Mouse (Mus musculus) kidney, embryonic 15.5 days (tissue): ENCODE results near the gene Lin28a. TPM values are rescaled to one million over a fixed set of nuclear protein-coding genes. Genes with fewer than 3 reads are reported as not detected.

Experiments used
- ATAC-seq: fragments of 200-750 bp; cut with Nextera tagmentation; replicated peaks from 2 replicates; pipeline ENCODE4 v1.8.0; 2017; ENCODE audit warnings: moderate TSS enrichment; ENCODE audit not compliant: low FRiP score
- H3K27ac ChIP-seq: fragments of 300-500 bp; sonication (generic); 2 replicates; pipeline ENCODE4 v1.5.1; 2015; ENCODE audit warnings: mild to moderate bottlenecking, inconsistent platforms
- H3K27me3 ChIP-seq: fragments of 300-500 bp; sonication (generic); 2 replicates; pipeline ENCODE4 v1.6.1; 2015; ENCODE audit warnings: inconsistent platforms
- H3K36me3 ChIP-seq: fragments of 300-500 bp; sonication (generic); 2 replicates; pipeline ENCODE4 v1.6.1; 2015; ENCODE audit warnings: inconsistent platforms
- H3K4me1 ChIP-seq: fragments of 300-500 bp; sonication (generic); 2 replicates; pipeline ENCODE4 v1.6.1; 2015; ENCODE audit warnings: inconsistent platforms
- H3K4me2 ChIP-seq: fragments of 300-500 bp; sonication (generic); 2 replicates; pipeline ENCODE4 v1.6.1; 2015; ENCODE audit warnings: moderate library complexity, mild to moderate bottlenecking, inconsistent platforms
- H3K4me3 ChIP-seq: fragments of 300-500 bp; sonication (generic); replicated peaks from 2 replicates; pipeline ENCODE4 v1.5.1; 2015; ENCODE audit warnings: mild to moderate bottlenecking, inconsistent platforms
- H3K9ac ChIP-seq: fragments of 300-500 bp; sonication (generic); 2 replicates; pipeline ENCODE4 v1.6.1; 2015; ENCODE audit warnings: mild to moderate bottlenecking, inconsistent platforms
- H3K9me3 ChIP-seq: fragments of 300-500 bp; sonication (generic); replicated peaks from 2 replicates; pipeline ENCODE4 v1.6.1; 2016; ENCODE audit warnings: inconsistent platforms
- WGBS: fragments of 180-500 bp; shearing (Covaris S2); methylation state at CpG from one replicate; pipeline ENCODE4 v1.1.7; 2015; ENCODE audit warnings: mixed read lengths; 5-methylcytosine and 5-hydroxymethylcytosine counted together
- polyA plus RNA-seq: library from polyadenylated mRNA; unstranded; fragments of >200 nt; fragmentation: Nextera tagmentation; extraction: Ambion mirVana; gene quantifications from 2 replicates; pipeline ENCODE4 v1.2.1, GENCODE M21; 2015

The Lin28a gene
- polyA plus RNA-seq = 0.17 and 0.18 TPM in 2 replicates

GRCm38 (mm10) chr4:134018779-134019145 is at the start of gene Lin28a:
TSS of gene Lin28a (minus strand) at chr4:134018841.
- no peak for ATAC-seq
- peaks cover 52% of the 10 kb centered on the region for H3K27me3 ChIP-seq

GRCm38 (mm10) chr4:134067833-134068544 is 49.3 kb upstream of the Lin28a start:
- 76% methylated on average over 7 of the region's 7 CpGs for WGBS
- ATAC-seq = no peak
- H3K4me2 ChIP-seq = no peak overlapping the region

More at GRCm38 (mm10) chr4:134018779-134019145, at the start of gene Lin28a:
- Histone ChIP-seq H3K9me3 (no peaks in the 10 kb centered on the region), H3K4me1 (peaks cover 42% of the 10 kb centered on the region), H3K27ac (no peak within 1 kb of the TSS), H3K9ac (no peak within 1 kb of the TSS), H3K4me3 (peak within 1 kb of the TSS; percentile 25), H3K36me3 (no peaks in the 10 kb centered on the region), H3K4me2 (peak within 1 kb of the TSS; percentile 54)
- under 1% methylated on average over 9 of the region's 9 CpGs for WGBS

DNA sequence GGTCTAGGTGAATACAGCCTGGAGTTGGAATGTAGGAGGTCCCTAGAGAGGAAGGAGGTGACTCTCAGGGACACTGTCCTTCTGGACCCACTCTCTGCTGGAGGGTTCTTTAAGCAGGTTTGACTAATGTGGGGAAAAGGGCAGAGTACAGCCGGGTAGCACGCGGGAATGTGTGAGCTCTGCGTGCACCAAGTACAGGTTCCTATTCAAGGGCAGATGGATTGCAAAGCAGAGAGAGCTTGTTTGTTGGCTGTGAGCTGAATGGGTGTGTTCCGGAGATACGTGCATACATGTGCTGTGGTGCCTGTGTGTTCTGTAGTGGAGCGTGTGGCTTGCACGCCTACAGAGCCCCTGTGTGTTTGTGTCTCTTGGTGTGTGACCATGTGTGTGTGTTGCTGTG is 48.7 kb upstream of the Lin28a start:
- H3K9ac ChIP-seq = no peak overlapping the region
- H3K27ac ChIP-seq = no peak overlapping the region
- peaks cover 8% of the 10 kb centered on the region for H3K4me1 ChIP-seq
- H3K27me3 ChIP-seq = peaks cover 29% of the 10 kb centered on the region
- no peaks in the 10 kb centered on the region for H3K9me3 ChIP-seq
- 89% methylated on average over 8 of the region's 8 CpGs for WGBS
- H3K4me3 ChIP-seq = no peak overlapping the region
- H3K4me2 ChIP-seq = no peak overlapping the region
- H3K36me3 ChIP-seq = no peaks in the 10 kb centered on the region
- ATAC-seq = no peak

More at GRCm38 (mm10) chr4:134067833-134068544, 49.3 kb upstream of the Lin28a start:
- peaks cover 7% of the 10 kb centered on the region for H3K4me1 ChIP-seq
- no peak overlapping the region for H3K9ac ChIP-seq
- no peaks in the 10 kb centered on the region for H3K9me3 ChIP-seq
- no peak overlapping the region for H3K27ac ChIP-seq
- H3K4me3 ChIP-seq = no peak overlapping the region
- H3K27me3 ChIP-seq = peaks cover 29% of the 10 kb centered on the region
- H3K36me3 ChIP-seq = no peaks in the 10 kb centered on the region

DNA sequence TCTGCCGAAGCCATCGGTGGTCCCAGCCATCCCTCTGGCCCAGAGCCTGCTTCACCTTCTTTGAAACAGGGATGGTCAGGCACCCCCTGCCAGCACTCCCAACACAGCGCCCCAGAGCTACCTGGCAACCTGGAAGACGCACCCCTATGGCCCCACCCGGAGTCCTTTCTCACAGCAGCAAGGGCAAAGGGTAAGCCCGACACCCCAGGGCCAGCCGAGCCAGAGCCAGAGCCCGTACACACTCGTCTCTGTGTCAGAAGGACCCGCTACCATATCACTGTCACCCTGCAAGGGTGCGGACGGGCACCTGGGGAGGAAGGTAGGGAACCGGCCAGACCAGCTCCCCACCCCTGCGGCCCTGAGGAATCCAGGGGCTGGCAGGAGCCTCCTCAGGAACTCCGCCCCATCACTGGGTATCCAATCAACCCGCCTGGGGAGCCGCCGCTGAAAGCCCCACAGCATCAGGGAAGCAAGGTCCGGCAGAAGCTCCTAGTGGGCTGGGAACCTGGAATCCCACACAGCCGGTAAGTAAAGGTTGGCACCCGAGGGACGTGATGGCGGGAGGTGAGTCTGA is 46.9 kb upstream of the Lin28a start:
- H3K4me1 ChIP-seq = peaks cover 10% of the 10 kb centered on the region
- H3K36me3 ChIP-seq = no peaks in the 10 kb centered on the region
- peak overlapping the region; percentile 34 for H3K4me2 ChIP-seq
- ATAC-seq = no peak
- no peaks in the 10 kb centered on the region for H3K9me3 ChIP-seq
- H3K4me3 ChIP-seq = peak overlapping the region; percentile 9; the same call in 1 of the 2 replicates
- H3K27me3 ChIP-seq = peaks cover 34% of the 10 kb centered on the region
- H3K9ac ChIP-seq = no peak overlapping the region
- H3K27ac ChIP-seq = no peak overlapping the region
- 18% methylated on average over 23 of the region's 23 CpGs for WGBS

GRCm38 (mm10) chr4:134062561-134062960 is 43.9 kb upstream of the Lin28a start:
- Histone ChIP-seq H3K27me3 (peaks cover 34% of the 10 kb centered on the region), H3K9me3 (no peaks in the 10 kb centered on the region), H3K9ac (no peak overlapping the region), H3K4me2 (no peak overlapping the region), H3K4me3 (no peak overlapping the region), H3K36me3 (no peaks in the 10 kb centered on the region), H3K4me1 (peaks cover 16% of the 10 kb centered on the region), H3K27ac (no peak overlapping the region)
- no peak for ATAC-seq
- 62% methylated on average over 8 of the region's 8 CpGs for WGBS

DNA sequence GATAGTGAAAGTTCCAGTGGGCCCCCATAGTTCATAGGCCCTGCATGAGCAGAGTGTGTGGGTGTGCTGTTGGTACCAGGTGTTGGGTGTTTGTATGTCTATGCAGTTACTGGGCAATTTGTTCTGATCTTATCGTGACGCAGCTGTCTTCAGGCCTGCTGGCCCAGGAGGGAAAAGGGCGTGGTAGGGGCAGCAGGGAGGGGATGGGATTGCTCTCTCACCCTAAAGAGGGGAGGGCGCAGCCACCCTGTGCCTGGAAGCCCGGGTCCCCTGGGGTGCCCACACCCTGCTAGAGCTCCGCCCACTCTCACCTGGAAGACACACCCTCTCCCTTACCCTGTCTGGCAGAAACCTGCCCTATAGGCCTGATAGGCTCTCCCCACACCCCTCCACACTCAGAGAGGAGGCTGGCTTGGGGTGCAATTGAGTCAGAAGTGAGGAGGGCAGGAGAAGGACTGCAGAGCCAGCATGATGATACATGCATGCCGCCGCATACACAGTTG is 43.4 kb upstream of the Lin28a start:
- Histone ChIP-seq H3K9ac (no peak overlapping the region), H3K36me3 (no peaks in the 10 kb centered on the region), H3K9me3 (no peaks in the 10 kb centered on the region), H3K4me3 (no peak overlapping the region), H3K27me3 (peaks cover 29% of the 10 kb centered on the region), H3K4me1 (peaks cover 16% of the 10 kb centered on the region), H3K4me2 (no peak overlapping the region), H3K27ac (no peak overlapping the region)
- ATAC-seq = peak; percentile 58; the same call in 1 of the 2 replicates
- 47% methylated on average over 8 of the region's 8 CpGs for WGBS

- peaks cover 23% of the 10 kb centered on the region for H3K27me3 ChIP-seq
- no peak for ATAC-seq
- H3K9ac ChIP-seq = no peak overlapping the region
- H3K4me2 ChIP-seq = no peak overlapping the region
- H3K4me1 ChIP-seq = peaks cover 16% of the 10 kb centered on the region
- H3K27ac ChIP-seq = no peak overlapping the region
- no peaks in the 10 kb centered on the region for H3K36me3 ChIP-seq
- no peaks in the 10 kb centered on the region for H3K9me3 ChIP-seq
- 66% methylated on average over 18 of the region's 18 CpGs for WGBS
- no peak overlapping the region for H3K4me3 ChIP-seq
Measured at GRCm38 (mm10) chr4:134061166-134061830, 42.7 kb upstream of the Lin28a start.

GRCm38 (mm10) chr4:134060135-134060865 is 41.7 kb upstream of the Lin28a start, which contains the start of gene Crybg2:
TSS of gene Crybg2 (plus strand) at chr4:134060815.
- no peak within 1 kb of the TSS for H3K9ac ChIP-seq
- H3K9me3 ChIP-seq = no peaks in the 10 kb centered on the region
- peaks cover 12% of the 10 kb centered on the region for H3K4me1 ChIP-seq
- peaks cover 15% of the 10 kb centered on the region for H3K27me3 ChIP-seq
- no peak within 1 kb of the TSS for H3K4me3 ChIP-seq
- no peak within 1 kb of the TSS for H3K27ac ChIP-seq
- no peaks in the 10 kb centered on the region for H3K36me3 ChIP-seq
- WGBS = 58% methylated on average over 28 of the region's 28 CpGs
- no peak within 1 kb of the TSS for H3K4me2 ChIP-seq
- no peak for ATAC-seq

- Histone ChIP-seq H3K4me1 (peaks cover 9% of the 10 kb centered on the region), H3K27ac (no peak overlapping the region), H3K4me2 (no peak overlapping the region), H3K9ac (no peak overlapping the region), H3K36me3 (no peaks in the 10 kb centered on the region), H3K9me3 (no peaks in the 10 kb centered on the region), H3K4me3 (no peak overlapping the region), H3K27me3 (0 out of 2 replicates have a peak, but pooled peaks cover 6% of the 10 kb centered on the region)
- 82% methylated on average over 6 of the region's 6 CpGs for WGBS
- ATAC-seq = no peak
Measured at GRCm38 (mm10) chr4:134058908-134059307, 40.3 kb upstream of the Lin28a start.

GRCm38 (mm10) chr4:134058166-134058715 is 39.6 kb upstream of the Lin28a start:
- H3K9ac ChIP-seq = no peak overlapping the region
- 31% methylated on average over 14 of the region's 14 CpGs for WGBS
- H3K4me2 ChIP-seq = peak overlapping the region; percentile 36
- no peaks in the 10 kb centered on the region for H3K36me3 ChIP-seq
- no peaks in the 10 kb centered on the region for H3K9me3 ChIP-seq
- no peak overlapping the region for H3K27ac ChIP-seq
- peak overlapping the region; percentile 16; the same call in 1 of the 2 replicates for H3K4me3 ChIP-seq
- 0 out of 2 replicates have a peak, but pooled peaks cover 6% of the 10 kb centered on the region for H3K27me3 ChIP-seq
- ATAC-seq = no peak
- peaks cover 9% of the 10 kb centered on the region for H3K4me1 ChIP-seq

DNA sequence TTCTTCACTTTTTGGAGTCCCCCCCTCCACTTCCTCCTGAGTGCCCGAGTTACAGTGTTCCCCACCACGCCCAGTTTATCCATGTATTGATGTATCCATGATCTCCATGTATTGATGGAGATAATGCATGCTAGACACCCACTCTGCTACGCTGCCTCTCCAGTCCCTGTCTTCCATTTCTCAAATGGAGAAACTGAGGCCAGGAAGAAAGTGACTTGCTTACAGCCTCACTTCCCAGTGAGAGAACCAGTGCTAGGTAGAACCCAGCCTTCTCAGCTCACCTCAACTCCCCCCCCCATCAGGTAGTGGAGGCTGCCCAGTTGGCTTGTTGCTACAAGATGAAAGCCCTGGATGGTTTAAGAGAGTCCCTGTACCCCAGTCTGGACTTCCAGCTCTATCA is 34.9 kb upstream of the Lin28a start, which contains the start of gene Zfp683:
Zfp683 (plus strand) TSS at position 301 of the 400 bp plus-strand sequence.
- Histone ChIP-seq H3K9me3 (no peaks in the 10 kb centered on the region), H3K4me1 (peaks cover 16% of the 10 kb centered on the region), H3K4me2 (no peak within 1 kb of the TSS), H3K27ac (no peak within 1 kb of the TSS), H3K36me3 (no peaks in the 10 kb centered on the region), H3K4me3 (no peak within 1 kb of the TSS), H3K9ac (no peak within 1 kb of the TSS), H3K27me3 (no peaks in the 10 kb centered on the region)
- 82% methylated on average over 3 of the region's 3 CpGs for WGBS
- ATAC-seq = no peak
